Mouse (Mus musculus): Measurements from ENCODE around the gene Colq.
A peak's percentile ranks its signal among the peaks of the same experiment; 100 is the strongest.

Colq gene

GRCm38 (mm10) chr14:31574903-31575665 is 16.1 kb downstream of the Colq start:
- no peak for DNase-seq

- no peak for DNase-seq
These were observed 18.5 kb downstream of the Colq start for GRCm38 (mm10) chr14:31572561-31573175.

- DNase-seq, result no peak
These were observed 19.7 kb downstream of the Colq start for GRCm38 (mm10) chr14:31571419-31571818.

- no peak for DNase-seq
These were observed 20.8 kb downstream of the Colq start for GRCm38 (mm10) chr14:31570131-31570951.

- no peak for DNase-seq
These were observed 22.0 kb downstream of the Colq start for GRCm38 (mm10) chr14:31569151-31569631.

- DNase-seq, result no peak
These were observed 25.5 kb downstream of the Colq start for GRCm38 (mm10) chr14:31565478-31566212.

GRCm38 (mm10) chr14:31564452-31565179 is 26.5 kb downstream of the Colq start:
- DNase-seq, result peak; percentile 50

- no peak for DNase-seq
These were observed 30.3 kb downstream of the Colq start for GRCm38 (mm10) chr14:31560886-31561285.

- DNase-seq, result no peak
These were observed 31.9 kb downstream of the Colq start for GRCm38 (mm10) chr14:31559216-31559615.

GRCm38 (mm10) chr14:31557784-31558183 is 33.4 kb downstream of the Colq start:
- DNase-seq, result no peak

- no peak for DNase-seq
These were observed 33.9 kb downstream of the Colq start for GRCm38 (mm10) chr14:31557273-31557672.

- no peak for DNase-seq
These were observed 34.5 kb downstream of the Colq start for GRCm38 (mm10) chr14:31556526-31557260.

GRCm38 (mm10) chr14:31555963-31556434 is 35.1 kb downstream of the Colq start:
- DNase-seq, result no peak

- DNase-seq, result no peak
These were observed 36.1 kb downstream of the Colq start for GRCm38 (mm10) chr14:31555021-31555420.

- DNase-seq, result no peak
These were observed 47.2 kb downstream of the Colq start for GRCm38 (mm10) chr14:31543885-31544442.

GRCm38 (mm10) chr14:31537298-31537697 is 53.8 kb downstream of the Colq start:
- DNase-seq, result peak; percentile 31

- peak; percentile 58 for DNase-seq
These were observed 58.5 kb downstream of the Colq start for GRCm38 (mm10) chr14:31532656-31533055.

- peak; percentile 26 for DNase-seq
These were observed 59.5 kb downstream of the Colq start for GRCm38 (mm10) chr14:31531506-31532148.

GRCm38 (mm10) chr14:31530847-31531246 is 60.3 kb downstream of the Colq start:
- peak; percentile 26 for DNase-seq

Data from kidney, adult 11 months (tissue).